Mouse (Mus musculus) intestine, embryonic 15.5 days (tissue): ENCODE data around the gene Snap91. TPM values are rescaled to one million over a fixed set of nuclear protein-coding genes. Genes with fewer than 3 reads are reported as not detected.

ENCODE experiments used
- ATAC-seq: fragments of 200-750 bp; cut with Nextera tagmentation; 2 replicates; pipeline ENCODE4 v1.8.0; 2017; ENCODE audit warnings: moderate TSS enrichment, moderate library complexity
- H3K27ac ChIP-seq: fragments of 300-500 bp; sonication (generic); 2 replicates; pipeline ENCODE4 v1.5.1; 2015; ENCODE audit warnings: mild to moderate bottlenecking, inconsistent platforms
- H3K27me3 ChIP-seq: fragments of 300-500 bp; sonication (generic); replicated peaks from 2 replicates; pipeline ENCODE4 v1.6.1; 2015; ENCODE audit warnings: inconsistent platforms
- H3K36me3 ChIP-seq: fragments of 300-500 bp; sonication (generic); 2 replicates; pipeline ENCODE4 v1.6.1; 2015; ENCODE audit warnings: inconsistent platforms
- H3K4me1 ChIP-seq: fragments of 300-500 bp; sonication (generic); replicated peaks from 2 replicates; pipeline ENCODE4 v1.6.1; 2015; ENCODE audit warnings: inconsistent platforms
- H3K4me2 ChIP-seq: fragments of 300-500 bp; sonication (generic); replicated peaks from 2 replicates; pipeline ENCODE4 v1.6.1; 2015; ENCODE audit warnings: mild to moderate bottlenecking, inconsistent platforms
- H3K4me3 ChIP-seq: fragments of 300-500 bp; sonication (generic); replicated peaks from 2 replicates; pipeline ENCODE4 v1.5.1; 2015; ENCODE audit warnings: inconsistent platforms
- H3K9ac ChIP-seq: fragments of 300-500 bp; sonication (generic); 2 replicates; pipeline ENCODE4 v1.6.1; 2015; ENCODE audit warnings: inconsistent platforms
- H3K9me3 ChIP-seq: fragments of 300-500 bp; sonication (generic); 2 replicates; pipeline ENCODE4 v1.6.1; 2016; ENCODE audit warnings: inconsistent platforms
- WGBS: fragments of 180-500 bp; shearing (Covaris S2); methylation state at CpG from one replicate; pipeline ENCODE4 v1.1.7; 2015; 5-methylcytosine and 5-hydroxymethylcytosine counted together
- polyA plus RNA-seq: library from polyadenylated mRNA; unstranded; fragments of >200 nt; fragmentation: Nextera tagmentation; extraction: Ambion mirVana; gene quantifications from 2 replicates; pipeline ENCODE4 v1.2.1, GENCODE M21; 2015

Gene Snap91
- polyA plus RNA-seq, 1 experiment from 2014 or later = 5.5 TPM

GRCm38 (mm10) chr9:86716540-86716939 lies 163.9 kb downstream of the Snap91 start:
- no peaks in the 10 kb centered on the region for H3K9me3 ChIP-seq
- ATAC-seq = no peak
- H3K27ac ChIP-seq = no peak overlapping the region
- 31% methylated on average over 2 of the region's 2 CpGs for WGBS
- H3K4me3 ChIP-seq = no peak overlapping the region
- H3K36me3 ChIP-seq = no peaks in the 10 kb centered on the region
- no peaks in the 10 kb centered on the region for H3K4me1 ChIP-seq
- no peak overlapping the region for H3K9ac ChIP-seq
- H3K27me3 ChIP-seq = no peaks in the 10 kb centered on the region
- H3K4me2 ChIP-seq = no peak overlapping the region

Other genes starting within 250 kb of the Snap91 start
- 21.2 and 22.9 TPM in 2 replicates for gene Me1, start 184.7 kb downstream of the Snap91 start, polyA plus RNA-seq
- gene Prss35, start 137.0 kb downstream of the Snap91 start, polyA plus RNA-seq = 14.3 and 16.4 TPM in 2 replicates
- 0.33 and 0.35 TPM in 2 replicates for gene Ripply2, start 134.9 kb upstream of the Snap91 start, polyA plus RNA-seq
- gene Cyb5r4, start 141.4 kb upstream of the Snap91 start, polyA plus RNA-seq = 59.0 and 61.5 TPM in 2 replicates